Mouse (Mus musculus): Measurements from ENCODE around the gene Fgfr2. TPM values are rescaled to one million over a fixed set of nuclear protein-coding genes. Genes with fewer than 3 reads are reported as not detected.

The Fgfr2 gene
- polyA plus RNA-seq, 1 experiment from 2014 or later, result 169 TPM

DNA sequence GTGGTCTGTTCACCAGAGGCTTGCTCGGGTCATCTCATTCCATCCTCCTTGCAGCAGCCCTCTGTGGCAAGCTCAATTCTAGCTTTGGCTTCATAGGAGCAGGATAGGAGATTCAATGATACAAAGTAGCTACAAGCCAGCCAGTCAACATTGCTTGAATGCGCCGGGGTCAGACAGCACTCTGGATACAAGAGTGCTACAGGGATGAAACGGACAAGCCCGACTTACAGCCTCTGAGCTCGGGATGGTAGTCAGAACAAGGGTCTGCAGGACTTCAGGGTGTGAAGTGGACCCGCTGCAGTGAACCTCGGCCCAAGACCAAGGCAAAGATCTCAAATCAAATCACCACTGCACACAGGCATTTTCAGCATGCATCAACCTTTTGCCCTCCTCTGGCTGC, 1244.3 kb downstream of the Fgfr2 start:
- 65% methylated on average over 8 of the region's 8 CpGs for WGBS
- Histone ChIP-seq H3K9me3 (ENCODE audit: control insufficient read depth, low read depth, low read length) (no peaks in the 10 kb centered on the region), H3K4me1 (ENCODE audit: control insufficient read depth, insufficient read depth, low read length) (no peaks in the 10 kb centered on the region), H3K4me2 (replicated peaks; ENCODE audit: low read depth, low read length) (no peak overlapping the region), H3K27me3 (ENCODE audit: control insufficient read depth, insufficient read depth, low read length) (no peaks in the 10 kb centered on the region), H3K27ac (ENCODE audit: low read length) (no peak overlapping the region), H3K4me3 (ENCODE audit: low read depth, low read length) (no peak overlapping the region), H3K36me3 (ENCODE audit: control insufficient read depth, insufficient read depth, low read length) (no peaks in the 10 kb centered on the region), H3K9ac (replicated peaks; ENCODE audit: low read depth, low read length) (no peak overlapping the region)
- ATAC-seq (ENCODE audit: insufficient number of reproducible peaks, insufficient read depth, low FRiP score, low read depth), result no peak

DNA sequence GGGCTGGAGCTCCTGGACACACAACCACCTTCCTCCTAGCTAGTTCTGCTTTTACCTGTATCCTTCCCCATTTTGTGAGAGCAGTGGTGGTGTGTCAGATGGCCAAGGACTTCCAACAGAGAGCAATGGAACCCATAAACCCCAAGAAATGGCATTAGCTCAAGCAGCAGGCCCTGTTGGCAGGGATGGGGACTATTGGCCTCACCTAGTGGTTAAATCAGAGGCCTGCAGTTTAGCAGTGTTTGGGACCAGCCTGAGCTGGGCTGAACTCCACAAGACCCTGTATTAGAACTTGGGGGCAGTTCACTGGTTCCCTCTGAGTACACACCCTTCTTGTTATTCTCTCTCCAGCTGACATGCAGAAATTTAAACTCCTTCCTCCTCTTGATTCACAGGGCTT, 1262.0 kb downstream of the Fgfr2 start:
- Histone ChIP-seq H3K27me3 (ENCODE audit: control insufficient read depth, insufficient read depth, low read length) (no peaks in the 10 kb centered on the region), H3K4me2 (replicated peaks; ENCODE audit: low read depth, low read length) (no peak overlapping the region), H3K9ac (replicated peaks; ENCODE audit: low read depth, low read length) (no peak overlapping the region), H3K4me1 (ENCODE audit: control insufficient read depth, insufficient read depth, low read length) (no peaks in the 10 kb centered on the region), H3K4me3 (ENCODE audit: low read depth, low read length) (no peak overlapping the region), H3K9me3 (ENCODE audit: control insufficient read depth, low read depth, low read length) (no peaks in the 10 kb centered on the region), H3K27ac (ENCODE audit: low read length) (no peak overlapping the region), H3K36me3 (ENCODE audit: control insufficient read depth, insufficient read depth, low read length) (no peaks in the 10 kb centered on the region)
- ATAC-seq (ENCODE audit: insufficient number of reproducible peaks, insufficient read depth, low FRiP score, low read depth), result no peak

DNA sequence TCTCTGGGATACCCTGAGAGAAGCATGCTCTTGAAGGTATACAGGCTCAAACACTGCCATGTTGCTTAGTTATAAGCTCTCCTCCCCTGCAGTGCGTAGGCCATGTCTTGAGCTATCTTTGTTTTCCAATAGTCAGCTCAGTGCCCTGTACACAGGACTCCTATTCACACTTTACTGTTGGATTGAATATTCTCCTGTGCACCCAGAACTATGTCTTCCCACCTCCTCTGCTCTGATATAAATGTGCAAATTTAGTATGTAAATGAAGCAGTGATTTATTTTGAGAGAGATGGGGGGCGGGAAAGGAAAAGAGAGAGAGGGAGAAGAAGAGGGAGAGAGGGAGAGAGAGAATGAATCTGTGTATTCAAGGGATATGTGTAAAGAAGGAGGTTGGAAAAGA, 1267.5 kb downstream of the Fgfr2 start:
- no peaks in the 10 kb centered on the region for H3K36me3 ChIP-seq (ENCODE audit: control insufficient read depth, insufficient read depth, low read length)
- WGBS, result 78% methylated on average over 2 of the region's 2 CpGs
- no peak overlapping the region for H3K4me2 ChIP-seq (replicated peaks; ENCODE audit: low read depth, low read length)
- H3K9ac ChIP-seq (replicated peaks; ENCODE audit: low read depth, low read length), result no peak overlapping the region
- no peaks in the 10 kb centered on the region for H3K27me3 ChIP-seq (ENCODE audit: control insufficient read depth, insufficient read depth, low read length)
- no peaks in the 10 kb centered on the region for H3K9me3 ChIP-seq (ENCODE audit: control insufficient read depth, low read depth, low read length)
- ATAC-seq (ENCODE audit: insufficient number of reproducible peaks, insufficient read depth, low FRiP score, low read depth), result no peak
- no peaks in the 10 kb centered on the region for H3K4me1 ChIP-seq (ENCODE audit: control insufficient read depth, insufficient read depth, low read length)
- no peak overlapping the region for H3K4me3 ChIP-seq (ENCODE audit: low read depth, low read length)
- H3K27ac ChIP-seq (ENCODE audit: low read length), result no peak overlapping the region

DNA sequence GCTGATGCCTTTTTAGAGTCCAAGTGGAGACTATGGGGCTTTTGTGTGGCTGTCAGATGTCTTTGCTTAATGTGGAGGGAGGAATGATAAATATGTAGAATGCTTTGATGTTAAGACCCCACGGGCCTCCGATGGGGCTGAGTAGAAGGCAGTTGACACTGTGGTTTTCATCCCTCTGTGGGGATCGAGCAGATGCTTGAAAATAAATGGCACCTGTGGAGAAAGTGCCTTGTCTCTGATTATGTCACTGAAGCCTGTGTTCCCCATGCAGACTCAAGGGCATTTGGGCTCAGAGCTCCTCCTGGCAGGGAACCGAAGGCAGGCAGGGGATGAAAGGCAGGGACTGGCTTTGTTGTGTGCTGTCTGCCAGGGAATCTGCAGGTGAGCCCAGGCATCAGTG, 1272.6 kb downstream of the Fgfr2 start:
- no peak for ATAC-seq (ENCODE audit: insufficient number of reproducible peaks, insufficient read depth, low FRiP score, low read depth)
- 22% methylated on average over 4 of the region's 4 CpGs for WGBS
- no peak overlapping the region for H3K27ac ChIP-seq (ENCODE audit: low read length)
- H3K9ac ChIP-seq (replicated peaks; ENCODE audit: low read depth, low read length), result no peak overlapping the region
- H3K36me3 ChIP-seq (ENCODE audit: control insufficient read depth, insufficient read depth, low read length), result no peaks in the 10 kb centered on the region
- no peaks in the 10 kb centered on the region for H3K4me1 ChIP-seq (ENCODE audit: control insufficient read depth, insufficient read depth, low read length)
- H3K27me3 ChIP-seq (ENCODE audit: control insufficient read depth, insufficient read depth, low read length), result no peaks in the 10 kb centered on the region
- H3K4me2 ChIP-seq (replicated peaks; ENCODE audit: low read depth, low read length), result no peak overlapping the region
- H3K4me3 ChIP-seq (ENCODE audit: low read depth, low read length), result no peak overlapping the region
- H3K9me3 ChIP-seq (ENCODE audit: control insufficient read depth, low read depth, low read length), result no peaks in the 10 kb centered on the region

DNA sequence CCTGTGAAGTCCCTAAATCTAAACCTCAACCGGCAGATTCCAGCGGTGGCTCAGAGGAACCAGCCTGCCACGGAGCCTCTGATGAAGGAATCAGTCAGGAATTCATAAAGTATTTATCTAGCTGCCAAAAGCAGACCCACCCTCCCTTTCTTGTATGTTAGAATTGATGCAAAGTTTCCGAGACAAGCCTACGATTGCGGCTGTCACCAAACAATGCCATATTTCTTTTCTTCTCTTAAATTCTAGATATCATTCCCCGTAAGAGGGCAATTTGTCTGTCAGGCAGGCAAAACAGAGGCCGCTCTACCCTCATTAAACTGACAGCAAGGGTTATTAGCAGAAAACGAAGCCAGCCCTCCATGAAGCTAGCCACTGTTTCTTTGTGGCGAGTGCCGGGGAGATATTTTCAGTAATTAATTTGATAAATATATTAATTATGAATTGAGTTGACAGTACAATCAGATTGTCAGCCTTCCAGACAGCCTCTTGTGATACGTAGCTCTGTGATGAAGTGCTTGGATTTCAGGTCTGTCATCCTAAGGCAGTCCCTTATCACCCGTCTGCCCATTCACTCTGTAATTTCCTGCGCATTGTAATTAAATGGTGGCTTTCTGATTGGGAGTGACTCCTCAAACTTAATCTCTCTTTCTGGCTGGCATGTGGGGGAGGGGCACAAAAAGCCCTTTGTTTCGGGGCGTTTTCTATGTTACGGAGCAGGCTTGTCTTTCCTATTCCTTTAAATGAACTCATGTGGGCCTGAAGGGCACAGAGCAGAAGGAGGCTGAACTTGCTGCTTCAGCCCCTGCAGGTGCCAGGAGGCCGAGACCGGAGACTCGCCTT, 1276.9 kb downstream of the Fgfr2 start:
- no peak overlapping the region for H3K4me2 ChIP-seq (replicated peaks; ENCODE audit: low read depth, low read length)
- H3K4me3 ChIP-seq (ENCODE audit: low read depth, low read length), result no peak overlapping the region
- H3K9me3 ChIP-seq (ENCODE audit: control insufficient read depth, low read depth, low read length), result no peaks in the 10 kb centered on the region
- WGBS, result 31% methylated on average over 20 of the region's 20 CpGs
- H3K27ac ChIP-seq (ENCODE audit: low read length), result no peak overlapping the region
- no peaks in the 10 kb centered on the region for H3K4me1 ChIP-seq (ENCODE audit: control insufficient read depth, insufficient read depth, low read length)
- no peaks in the 10 kb centered on the region for H3K27me3 ChIP-seq (ENCODE audit: control insufficient read depth, insufficient read depth, low read length)
- no peak for ATAC-seq (ENCODE audit: insufficient number of reproducible peaks, insufficient read depth, low FRiP score, low read depth)
- no peak overlapping the region for H3K9ac ChIP-seq (replicated peaks; ENCODE audit: low read depth, low read length)
- H3K36me3 ChIP-seq (ENCODE audit: control insufficient read depth, insufficient read depth, low read length), result no peaks in the 10 kb centered on the region

DNA sequence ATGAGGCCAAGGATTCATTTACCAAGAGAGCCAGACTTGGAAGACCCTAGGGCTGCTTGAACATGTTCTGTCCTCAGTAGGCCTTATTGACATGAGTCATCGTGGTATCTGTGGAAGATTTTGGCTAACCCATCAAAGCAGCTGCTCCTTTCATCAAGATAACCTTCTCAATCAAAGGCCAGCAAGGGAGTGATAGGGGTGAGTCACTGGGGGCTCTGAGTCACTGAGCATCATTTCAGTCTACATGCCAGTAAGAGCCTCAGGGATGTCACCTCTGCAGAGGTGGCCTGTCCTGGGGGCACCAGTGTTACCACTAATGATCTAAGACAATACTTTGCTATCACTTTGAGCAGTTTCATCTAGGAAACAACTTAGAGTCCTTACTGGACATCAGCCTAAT, 1292.9 kb downstream of the Fgfr2 start:
- H3K4me1 ChIP-seq (ENCODE audit: control insufficient read depth, insufficient read depth, low read length), result no peaks in the 10 kb centered on the region
- WGBS, result 78% methylated on average over 1 of the region's 1 CpGs
- no peak overlapping the region for H3K9ac ChIP-seq (replicated peaks; ENCODE audit: low read depth, low read length)
- no peak for ATAC-seq (ENCODE audit: insufficient number of reproducible peaks, insufficient read depth, low FRiP score, low read depth)
- H3K9me3 ChIP-seq (ENCODE audit: control insufficient read depth, low read depth, low read length), result no peaks in the 10 kb centered on the region
- H3K27me3 ChIP-seq (ENCODE audit: control insufficient read depth, insufficient read depth, low read length), result no peaks in the 10 kb centered on the region
- H3K36me3 ChIP-seq (ENCODE audit: control insufficient read depth, insufficient read depth, low read length), result no peaks in the 10 kb centered on the region
- H3K4me2 ChIP-seq (replicated peaks; ENCODE audit: low read depth, low read length), result no peak overlapping the region
- no peak overlapping the region for H3K27ac ChIP-seq (ENCODE audit: low read length)
- H3K4me3 ChIP-seq (ENCODE audit: low read depth, low read length), result no peak overlapping the region

DNA sequence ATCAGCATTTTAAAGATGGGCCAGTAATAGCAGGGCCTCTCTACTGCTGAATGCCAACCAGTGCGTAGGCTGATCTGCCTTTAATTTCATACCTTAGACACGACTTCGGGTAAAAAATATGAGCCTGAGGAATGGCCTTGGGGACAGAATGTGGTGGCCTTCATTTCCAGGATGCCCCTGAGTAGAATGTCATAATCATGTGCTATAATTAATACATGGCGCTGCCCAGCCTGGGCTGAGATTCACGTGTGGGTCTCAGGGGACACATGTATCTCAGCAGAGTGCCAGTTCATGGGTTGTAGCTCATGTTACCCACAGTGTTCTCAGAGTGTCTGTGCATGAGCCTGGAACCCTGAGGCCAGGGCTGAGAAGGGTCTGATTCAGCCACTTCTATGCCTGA, 1296.3 kb downstream of the Fgfr2 start:
- Histone ChIP-seq H3K27me3 (ENCODE audit: control insufficient read depth, insufficient read depth, low read length) (no peaks in the 10 kb centered on the region), H3K9me3 (ENCODE audit: control insufficient read depth, low read depth, low read length) (no peaks in the 10 kb centered on the region), H3K4me2 (replicated peaks; ENCODE audit: low read depth, low read length) (no peak overlapping the region), H3K36me3 (ENCODE audit: control insufficient read depth, insufficient read depth, low read length) (no peaks in the 10 kb centered on the region), H3K4me3 (ENCODE audit: low read depth, low read length) (no peak overlapping the region), H3K27ac (ENCODE audit: low read length) (no peak overlapping the region), H3K4me1 (ENCODE audit: control insufficient read depth, insufficient read depth, low read length) (no peaks in the 10 kb centered on the region), H3K9ac (replicated peaks; ENCODE audit: low read depth, low read length) (no peak overlapping the region)
- WGBS, result 85% methylated on average over 5 of the region's 5 CpGs
- no peak for ATAC-seq (ENCODE audit: insufficient number of reproducible peaks, insufficient read depth, low FRiP score, low read depth)

DNA sequence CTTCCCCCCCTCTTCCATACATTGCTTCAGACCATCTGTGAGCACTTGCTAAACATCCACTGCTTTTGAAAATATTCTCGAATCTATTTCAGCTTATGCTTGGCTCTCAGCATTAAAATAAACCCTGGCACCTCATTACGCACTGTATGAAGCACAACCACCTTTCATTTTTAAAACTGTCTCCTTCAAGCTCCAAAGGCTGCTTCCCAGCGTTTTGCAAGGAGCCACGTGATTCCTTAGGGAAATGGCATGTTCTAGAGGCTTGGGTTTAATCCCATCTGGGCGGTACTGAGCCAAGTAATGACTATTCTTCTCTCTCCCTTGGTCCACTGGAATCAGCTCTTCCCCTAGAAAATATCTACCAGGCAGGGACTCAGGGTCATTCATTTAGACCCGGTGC, 1305.2 kb downstream of the Fgfr2 start:
- H3K4me2 ChIP-seq (replicated peaks; ENCODE audit: low read depth, low read length), result no peak overlapping the region
- no peak overlapping the region for H3K9ac ChIP-seq (replicated peaks; ENCODE audit: low read depth, low read length)
- no peaks in the 10 kb centered on the region for H3K4me1 ChIP-seq (ENCODE audit: control insufficient read depth, insufficient read depth, low read length)
- no peaks in the 10 kb centered on the region for H3K27me3 ChIP-seq (ENCODE audit: control insufficient read depth, insufficient read depth, low read length)
- ATAC-seq (ENCODE audit: insufficient number of reproducible peaks, insufficient read depth, low FRiP score, low read depth), result no peak
- no peak overlapping the region for H3K4me3 ChIP-seq (ENCODE audit: low read depth, low read length)
- H3K9me3 ChIP-seq (ENCODE audit: control insufficient read depth, low read depth, low read length), result no peaks in the 10 kb centered on the region
- no peak overlapping the region for H3K27ac ChIP-seq (ENCODE audit: low read length)
- 85% methylated on average over 6 of the region's 6 CpGs for WGBS
- H3K36me3 ChIP-seq (ENCODE audit: control insufficient read depth, insufficient read depth, low read length), result no peaks in the 10 kb centered on the region

DNA sequence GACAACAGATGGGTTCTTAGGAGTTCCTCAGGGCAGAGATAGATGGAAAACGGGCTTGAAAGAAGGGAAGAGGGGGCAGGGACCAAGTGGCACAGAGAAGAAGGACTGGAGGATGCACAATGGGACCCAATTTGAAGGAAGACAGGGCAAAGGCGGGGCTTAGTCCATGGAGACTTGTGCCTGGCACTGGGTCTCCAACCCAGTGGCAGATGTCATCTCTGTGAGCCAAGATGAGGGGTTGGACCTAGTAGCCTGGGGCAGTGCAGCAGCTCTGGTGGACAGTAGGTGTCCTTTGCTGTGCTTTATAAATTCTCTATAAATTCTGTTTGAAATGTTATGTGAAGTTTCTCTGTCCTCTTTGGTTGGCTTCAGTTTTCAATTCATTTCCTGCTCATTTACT, 1306.5 kb downstream of the Fgfr2 start:
- no peaks in the 10 kb centered on the region for H3K36me3 ChIP-seq (ENCODE audit: control insufficient read depth, insufficient read depth, low read length)
- no peak overlapping the region for H3K4me2 ChIP-seq (replicated peaks; ENCODE audit: low read depth, low read length)
- no peak overlapping the region for H3K9ac ChIP-seq (replicated peaks; ENCODE audit: low read depth, low read length)
- no peak overlapping the region for H3K4me3 ChIP-seq (ENCODE audit: low read depth, low read length)
- no peak overlapping the region for H3K27ac ChIP-seq (ENCODE audit: low read length)
- no peaks in the 10 kb centered on the region for H3K9me3 ChIP-seq (ENCODE audit: control insufficient read depth, low read depth, low read length)
- H3K4me1 ChIP-seq (ENCODE audit: control insufficient read depth, insufficient read depth, low read length), result no peaks in the 10 kb centered on the region
- H3K27me3 ChIP-seq (ENCODE audit: control insufficient read depth, insufficient read depth, low read length), result no peaks in the 10 kb centered on the region
- 65% methylated on average over 2 of the region's 2 CpGs for WGBS
- ATAC-seq (ENCODE audit: insufficient number of reproducible peaks, insufficient read depth, low FRiP score, low read depth), result no peak

All from stomach, embryonic 14.5 days (tissue).